Comparison of ENCODE assay signal across 16 mouse cellular contexts in the genomic region with DNA sequence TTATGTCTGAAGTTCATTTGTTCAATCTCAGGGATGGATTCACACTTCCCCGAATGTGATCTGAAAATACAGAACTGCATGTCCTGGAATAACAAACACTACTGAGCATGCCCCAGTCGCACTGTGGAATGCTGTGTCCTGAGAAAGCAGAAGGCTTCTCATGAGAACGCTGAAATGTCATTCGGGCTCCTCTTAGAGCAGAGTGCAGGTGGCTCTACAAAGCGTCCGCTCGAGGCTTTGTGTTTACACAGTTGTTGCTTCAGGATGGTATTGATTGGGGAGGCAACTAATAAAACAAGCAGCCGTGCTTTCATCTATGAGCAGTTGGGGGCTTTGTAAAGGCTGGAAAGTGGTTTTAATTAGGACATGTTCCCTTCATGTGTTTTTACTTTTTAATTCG.
DNase-seq lines count a peak whose midpoint lies in the region; ATAC-seq lines count a peak whose summit lies in the region.
"Had no signal": no experiment of that assay in that cellular context is flagged by ENCODE, and none has a peak within 500 bp of the region (broad histone marks: within the 10 kb centered on the region; RNA-seq: fewer than 3 reads in every experiment).

No protein-coding gene starts in this region.

- H3K27ac ChIP-seq in hindbrain, embryonic 11.5 days (ENCODE audit: low read depth, low read length): no peak overlapping the region
- no peak overlapping the region for H3K27ac ChIP-seq in hindbrain, embryonic 12.5 days
- H3K27ac ChIP-seq in forebrain, embryonic 13.5 days: no peak overlapping the region
- no peak overlapping the region for H3K27ac ChIP-seq in midbrain, embryonic 12.5 days (replicated peaks)
- H3K27ac ChIP-seq: intestine, embryonic 15.5 days; kidney, postnatal 0 days; layer of hippocampus, adult 2 months; limb, embryonic 15.5 days had no signal

- peak; percentile 27; the same call in 1 of the 2 replicates for ATAC-seq in hindbrain, embryonic 11.5 days (ENCODE audit: low FRiP score)
- no peak for ATAC-seq in hindbrain, embryonic 12.5 days (ENCODE audit: low FRiP score)
- no peak for ATAC-seq in forebrain, embryonic 13.5 days
- ATAC-seq in midbrain, embryonic 12.5 days (ENCODE audit: low FRiP score, low read depth): peak; percentile 60
- ATAC-seq: intestine, embryonic 15.5 days; lung, postnatal 0 days had no signal

- H3K4me2 ChIP-seq in hindbrain, embryonic 11.5 days (replicated peaks; ENCODE audit: low read depth, low read length): no peak overlapping the region
- H3K4me2 ChIP-seq in hindbrain, embryonic 12.5 days (replicated peaks): no peak overlapping the region; the same call in 1 of the 2 replicates
- H3K4me2 ChIP-seq in forebrain, embryonic 13.5 days: peak overlapping the region; percentile 4; the same call in 1 of the 2 replicates
- H3K4me2 ChIP-seq in midbrain, embryonic 12.5 days (replicated peaks): no peak overlapping the region
- H3K4me2 ChIP-seq: intestine, embryonic 15.5 days; limb, embryonic 15.5 days had no signal

- no peaks in the 10 kb centered on the region for H3K4me1 ChIP-seq in hindbrain, embryonic 11.5 days (replicated peaks; ENCODE audit: control insufficient read depth, insufficient read depth, low read length)
- no peaks in the 10 kb centered on the region for H3K4me1 ChIP-seq in hindbrain, embryonic 12.5 days
- peaks cover 7% of the 10 kb centered on the region; the same call in 1 of the 2 replicates for H3K4me1 ChIP-seq in forebrain, embryonic 13.5 days
- H3K4me1 ChIP-seq in midbrain, embryonic 12.5 days: peaks cover 3% of the 10 kb centered on the region; the same call in 1 of the 2 replicates
- H3K4me1 ChIP-seq: intestine, embryonic 15.5 days; limb, embryonic 15.5 days had no signal

- H3K9ac ChIP-seq in hindbrain, embryonic 11.5 days (ENCODE audit: low read depth, low read length): no peak overlapping the region
- no peak overlapping the region for H3K9ac ChIP-seq in hindbrain, embryonic 12.5 days
- no peak overlapping the region for H3K9ac ChIP-seq in forebrain, embryonic 13.5 days
- no peak overlapping the region for H3K9ac ChIP-seq in midbrain, embryonic 12.5 days (replicated peaks)
- H3K9ac ChIP-seq: intestine, embryonic 15.5 days; limb, embryonic 15.5 days had no signal

- 44% methylated on average over 9 of the region's 9 CpGs for WGBS in hindbrain, embryonic 11.5 days
- 35% methylated on average over 9 of the region's 9 CpGs for WGBS in hindbrain, embryonic 12.5 days
- 18% methylated on average over 9 of the region's 9 CpGs for WGBS in forebrain, embryonic 13.5 days
- WGBS in midbrain, embryonic 12.5 days: 45% methylated on average over 9 of the region's 9 CpGs

- no peaks in the 10 kb centered on the region for H3K27me3 ChIP-seq in hindbrain, embryonic 11.5 days (ENCODE audit: control insufficient read depth, insufficient read depth, low read length)
- H3K27me3 ChIP-seq in hindbrain, embryonic 12.5 days: no peaks in the 10 kb centered on the region
- H3K27me3 ChIP-seq in forebrain, embryonic 13.5 days: no peaks in the 10 kb centered on the region
- no peaks in the 10 kb centered on the region for H3K27me3 ChIP-seq in midbrain, embryonic 12.5 days
- H3K27me3 ChIP-seq: intestine, embryonic 15.5 days; limb, embryonic 15.5 days had no signal

- no peaks in the 10 kb centered on the region for H3K36me3 ChIP-seq in hindbrain, embryonic 11.5 days (ENCODE audit: control insufficient read depth, insufficient read depth, low read length)
- no peaks in the 10 kb centered on the region for H3K36me3 ChIP-seq in hindbrain, embryonic 12.5 days
- no peaks in the 10 kb centered on the region for H3K36me3 ChIP-seq in forebrain, embryonic 13.5 days (ENCODE audit: poor library complexity, severe bottlenecking)
- no peaks in the 10 kb centered on the region for H3K36me3 ChIP-seq in midbrain, embryonic 12.5 days
- H3K36me3 ChIP-seq: intestine, embryonic 15.5 days; limb, embryonic 15.5 days had no signal

- no peaks in the 10 kb centered on the region for H3K9me3 ChIP-seq in hindbrain, embryonic 11.5 days (ENCODE audit: control insufficient read depth, low read length)
- H3K9me3 ChIP-seq in hindbrain, embryonic 12.5 days (replicated peaks): 0 out of 2 replicates have a peak, but pooled peaks cover 3% of the 10 kb centered on the region
- H3K9me3 ChIP-seq in forebrain, embryonic 13.5 days (replicated peaks): no peaks in the 10 kb centered on the region
- 0 out of 2 replicates have a peak, but pooled peaks cover 2% of the 10 kb centered on the region for H3K9me3 ChIP-seq in midbrain, embryonic 12.5 days
- H3K9me3 ChIP-seq: intestine, embryonic 15.5 days; limb, embryonic 15.5 days had no signal

- DNase-seq in hindbrain, embryonic 11.5 days (ENCODE audit: low spot score): no peak
- peak; percentile 69 for DNase-seq in embryo, embryonic 10 days (ENCODE audit: low spot score)
- no peak for DNase-seq in heart, adult 11 months
- no peak for DNase-seq in heart, postnatal 4 days
- DNase-seq in cerebellum, adult 8-10 months: no peak
- DNase-seq: cerebellum, adult 11-12 months; retina, postnatal 1 day; thymus, adult 2 months had no signal

- H3K4me3 ChIP-seq in hindbrain, embryonic 11.5 days (ENCODE audit: low read depth, low read length): no peak overlapping the region
- H3K4me3 ChIP-seq in hindbrain, embryonic 12.5 days: no peak overlapping the region
- no peak overlapping the region for H3K4me3 ChIP-seq in forebrain, embryonic 13.5 days
- H3K4me3 ChIP-seq in midbrain, embryonic 12.5 days: no peak overlapping the region
- H3K4me3 ChIP-seq: intestine, embryonic 15.5 days; layer of hippocampus, adult 2 months; limb, embryonic 15.5 days had no signal

Comparison
In these comparisons a context has a peak if more than half of its experiments do, and no peak if none do; other contexts are left out.
1. ATAC-seq: peak in hindbrain, embryonic 11.5 days (single experiment) and midbrain, embryonic 12.5 days (single experiment); none in hindbrain, embryonic 12.5 days (single experiment) and forebrain, embryonic 13.5 days (single experiment).